Mouse (Mus musculus) embryonic fibroblast, embryonic 13.5 days (primary cell): ENCODE results near the gene Foxn3.

ENCODE experiments used
- CTCF ChIP-seq: IDR thresholded peaks from 2 replicates; pipeline ENCODE4 v1.5.1; 2011; ENCODE audit warnings: mild to moderate bottlenecking, control low read depth, low read length, moderate library complexity, borderline replicate concordance; ENCODE audit not compliant: insufficient read depth
- POLR2A ChIP-seq: IDR thresholded peaks from 2 replicates; pipeline ENCODE4 v1.6.1; 2011; ENCODE audit warnings: low read depth, mild to moderate bottlenecking, control low read depth, low read length, moderate library complexity

GRCm38 (mm10) chr12:99332144-99332807 is 231.1 kb downstream of the Foxn3 start:
- TF ChIP-seq CTCF (no peak), POLR2A (no peak)
